Mouse (Mus musculus): ENCODE measurements around the gene Skil.

DNA sequence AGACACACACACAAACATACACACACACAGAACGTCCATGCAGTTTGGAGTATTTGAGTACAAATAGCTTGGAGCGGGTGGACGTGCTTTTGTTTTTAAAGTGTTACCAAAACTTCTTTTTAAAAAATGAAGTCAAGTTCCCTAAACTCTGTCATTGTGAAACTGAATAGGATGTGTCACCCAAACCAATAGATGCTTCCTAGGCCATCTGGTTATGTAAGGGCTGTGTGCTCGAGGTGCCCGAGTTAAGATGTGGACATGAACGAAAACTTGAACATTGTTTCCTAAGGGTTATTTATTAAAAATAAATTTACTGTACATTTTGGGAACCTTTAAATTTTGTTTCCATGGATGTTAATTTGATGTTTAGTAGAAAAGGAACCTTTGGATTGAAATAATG lies 11.7 kb downstream of the Skil start:
- TF ChIP-seq CTCF (IDR thresholded peaks at IDR 0.05; ENCODE audit: borderline replicate concordance, control insufficient read depth, extremely low read depth, insufficient read depth, low read length, poor library complexity) (no peak), POLR2A (IDR thresholded peaks at IDR 0.05; ENCODE audit: control insufficient read depth, extremely low read depth, insufficient read depth, low read length, poor library complexity) (no peak)
